Mouse (Mus musculus) small intestine, adult 2 months (tissue): Measurements from ENCODE around the gene B4galt7.

Experiments
- CTCF ChIP-seq: fragments of 200-500 bp; IDR thresholded peaks from 2 replicates; pipeline ENCODE4 v1.5.1; 2012; ENCODE audit warnings: low read depth, mild to moderate bottlenecking, control low read depth, inconsistent platforms, low read length, moderate library complexity, mixed read lengths; ENCODE audit not compliant: insufficient replicate concordance, insufficient read length; ENCODE audit errors: extremely low read depth
- POLR2A ChIP-seq: fragments of 200-500 bp; IDR thresholded peaks from 2 replicates; pipeline ENCODE4 v1.6.1; 2012; ENCODE audit warnings: low read depth, mild to moderate bottlenecking, control low read depth, inconsistent platforms, low read length, moderate library complexity

- TF ChIP-seq CTCF, result peak; percentile 80; the same call in 1 of the 2 replicates
- no peak for TF ChIP-seq POLR2A
Observed at GRCm38 (mm10) chr13:55601611-55602010, 1.9 kb downstream of the B4galt7 start.
